Comparison of ENCODE assay signal across 8 mouse cellular contexts in genomic region chr4:154025641-154026440, GRCm38 (mm10). TPM values are rescaled to one million over a fixed set of nuclear protein-coding genes. Genes with fewer than 3 reads are reported as not detected.
DNase-seq lines count a peak whose midpoint lies in the region; ATAC-seq lines count a peak whose summit lies in the region.

Gene Smim1, minus strand, starts transcription at chr4:154026230.

- peak; percentile 85 for DNase-seq in R1 (ENCODE audit: low read depth, low spot score)
- peak; percentile 58 for DNase-seq in cerebellum, adult 9-10 months
- peak; percentile 62 for DNase-seq in forelimb bud, embryonic 11.5 days (ENCODE audit: low read depth, low spot score)
- peak; percentile 66 to 70 for DNase-seq in layer of hippocampus, postnatal 10 days (ENCODE audit: low spot score in 2 of 2)
- DNase-seq in lung, postnatal 36 days, result peak; percentile 92
- peak; percentile 74 for DNase-seq in right cerebral cortex, postnatal 10 days (ENCODE audit: low spot score in 2 of 2)

- ATAC-seq in hematopoietic stem cell, adult 5-6 weeks (replicated peaks in 1 of 2; ENCODE audit: insufficient read depth in 1 of 2, low FRiP score in 2 of 2, low TSS enrichment in 1 of 2, low read depth in 1 of 2, poor library complexity in 2 of 2, severe bottlenecking in 2 of 2), result peak; percentile 23 to 47; a peak in 3 of 4 replicates
- no peak for ATAC-seq in monocyte, adult 5-6 weeks (replicated peaks; ENCODE audit: insufficient number of reproducible peaks, low FRiP score, low TSS enrichment, poor library complexity, severe bottlenecking)

RNA-seq across cellular contexts. Expression of gene Smim1, which starts in this region (rescaled TPM):
- 0.94 and 1.4 TPM in 2 replicates for total RNA-seq in hematopoietic stem cell, adult 5-6 weeks (2017)
- total RNA-seq in layer of hippocampus, postnatal 10 days (2021), result 1 to 10 TPM; 3.4 to 5.8 TPM
- total RNA-seq in monocyte, adult 5-6 weeks (2017), result 0.10 to 1.1 TPM (median 0.49 TPM) in 3 replicates
